Mouse (Mus musculus): ENCODE results near the gene Atp6v0b. TPM values are rescaled to one million over a fixed set of nuclear protein-coding genes. Genes with fewer than 3 reads are reported as not detected.

Gene Atp6v0b
- polyA plus RNA-seq, 1 experiment from 2014 or later = 150 TPM

DNA sequence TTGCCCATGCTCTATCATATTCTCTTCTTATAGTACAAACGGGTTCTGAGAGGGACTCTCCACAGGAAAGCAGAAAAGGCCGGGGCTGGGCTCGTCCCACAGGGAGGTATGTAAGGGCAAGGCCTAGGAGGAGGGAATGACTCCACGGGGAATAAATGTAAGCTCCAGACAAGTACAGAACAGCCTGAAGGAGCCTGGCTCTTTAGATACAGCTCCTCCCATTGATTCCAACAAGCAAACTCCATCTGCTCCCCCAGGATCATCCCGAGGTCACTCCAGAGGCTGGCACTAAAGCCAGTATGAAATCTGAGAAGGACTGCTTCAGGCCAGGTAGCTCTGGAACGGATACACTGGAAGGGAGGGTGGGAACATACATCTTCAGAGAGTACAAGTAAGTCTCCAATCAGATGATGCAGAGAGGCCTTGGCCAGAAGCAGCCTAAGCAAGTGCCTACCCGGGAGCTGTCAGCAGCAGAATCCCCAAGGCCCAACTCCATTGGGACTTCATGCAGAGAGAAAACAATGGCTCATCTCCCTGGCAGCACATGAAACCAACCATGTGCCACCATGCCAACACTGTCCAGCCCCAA, 25.6 kb upstream of the Atp6v0b start:
- Histone ChIP-seq H3K4me3 (ENCODE audit: low read depth, low read length) (0 out of 2 replicates have a peak overlapping the region, but pooled peaks have one; percentile 81), H3K36me3 (ENCODE audit: insufficient read depth) (peaks cover 26% of the 10 kb centered on the region), H3K27me3 (ENCODE audit: insufficient read depth, low read length) (no peaks in the 10 kb centered on the region), H3K9me3 (ENCODE audit: low read depth, low read length) (no peaks in the 10 kb centered on the region), H3K4me1 (ENCODE audit: insufficient read depth) (peaks cover 19% of the 10 kb centered on the region), H3K9ac (no peak overlapping the region; the same call in 1 of the 2 replicates), H3K4me2 (peak overlapping the region; percentile 99), H3K27ac (ENCODE audit: low read depth) (no peak overlapping the region)
- DNase-seq (no peak), ATAC-seq (ENCODE audit: insufficient read depth) (no peak)
- 55% methylated on average over 7 of the region's 7 CpGs for WGBS
- no peak for TF ChIP-seq CTCF (IDR thresholded peaks at IDR 0.05; ENCODE audit: low read depth)

DNA sequence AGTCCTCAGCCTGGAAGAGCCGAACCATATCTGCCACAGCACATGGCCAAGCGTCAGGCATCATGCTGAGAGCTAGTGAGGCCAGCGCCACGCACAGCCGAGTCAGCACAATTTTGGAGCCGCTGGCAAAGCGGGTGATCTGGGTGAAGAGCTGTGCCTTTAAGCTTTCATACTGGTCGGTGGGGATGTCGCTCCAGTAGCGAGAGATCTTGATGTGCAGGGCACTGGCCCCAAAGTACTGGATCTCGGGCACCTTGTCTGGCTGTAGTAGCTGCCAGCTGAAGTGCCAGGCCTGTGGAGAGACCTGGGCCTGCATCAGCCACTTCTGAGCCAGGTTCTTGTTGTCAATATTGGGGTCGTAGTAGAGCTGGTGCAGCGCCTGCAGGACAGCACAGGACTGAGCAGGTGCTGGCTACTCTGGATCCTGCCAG, 25.0 kb upstream of the Atp6v0b start:
- TF ChIP-seq CTCF (IDR thresholded peaks at IDR 0.05; ENCODE audit: low read depth) = no peak
- H3K4me1 ChIP-seq (ENCODE audit: insufficient read depth) = peaks cover 19% of the 10 kb centered on the region
- no peak overlapping the region for H3K4me2 ChIP-seq
- no peak for ATAC-seq (ENCODE audit: insufficient read depth)
- no peak overlapping the region for H3K4me3 ChIP-seq (ENCODE audit: low read depth, low read length)
- H3K27me3 ChIP-seq (ENCODE audit: insufficient read depth, low read length) = no peaks in the 10 kb centered on the region
- WGBS = 90% methylated on average over 13 of the region's 13 CpGs
- H3K27ac ChIP-seq (ENCODE audit: low read depth) = no peak overlapping the region
- H3K9ac ChIP-seq = no peak overlapping the region
- DNase-seq = no peak
- no peaks in the 10 kb centered on the region for H3K9me3 ChIP-seq (ENCODE audit: low read depth, low read length)
- H3K36me3 ChIP-seq (ENCODE audit: insufficient read depth) = peaks cover 30% of the 10 kb centered on the region

- H3K9me3 ChIP-seq (ENCODE audit: low read depth, low read length) = no peaks in the 10 kb centered on the region
- H3K4me1 ChIP-seq (ENCODE audit: insufficient read depth) = peaks cover 16% of the 10 kb centered on the region
- H3K9ac ChIP-seq = no peak overlapping the region
- no peaks in the 10 kb centered on the region for H3K27me3 ChIP-seq (ENCODE audit: insufficient read depth, low read length)
- H3K36me3 ChIP-seq (ENCODE audit: insufficient read depth) = peaks cover 57% of the 10 kb centered on the region
- TF ChIP-seq CTCF (IDR thresholded peaks at IDR 0.05; ENCODE audit: low read depth) = no peak
- WGBS = 74% methylated on average over 8 of the region's 8 CpGs
- H3K27ac ChIP-seq (ENCODE audit: low read depth) = no peak overlapping the region
- no peak overlapping the region for H3K4me3 ChIP-seq (ENCODE audit: low read depth, low read length)
- DNase-seq = no peak
- ATAC-seq (ENCODE audit: insufficient read depth) = no peak
- no peak overlapping the region for H3K4me2 ChIP-seq
These were observed 21.8 kb upstream of the Atp6v0b start for GRCm38 (mm10) chr4:117908834-117909453.

- H3K4me1 ChIP-seq (ENCODE audit: insufficient read depth) = 0 out of 2 replicates have a peak, but pooled peaks cover 3% of the 10 kb centered on the region
- ATAC-seq (ENCODE audit: insufficient read depth) = peak; percentile 63
- no peak overlapping the region for H3K4me3 ChIP-seq (ENCODE audit: low read depth, low read length)
- H3K9me3 ChIP-seq (ENCODE audit: low read depth, low read length) = no peaks in the 10 kb centered on the region
- 55% methylated on average over 3 of the region's 3 CpGs for WGBS
- no peak overlapping the region for H3K4me2 ChIP-seq
- H3K27me3 ChIP-seq (ENCODE audit: insufficient read depth, low read length) = no peaks in the 10 kb centered on the region
- peaks cover 73% of the 10 kb centered on the region for H3K36me3 ChIP-seq (ENCODE audit: insufficient read depth)
- H3K27ac ChIP-seq (ENCODE audit: low read depth) = 0 out of 2 replicates have a peak overlapping the region, but pooled peaks have one; percentile 12
- peak; percentile 69 for DNase-seq
- no peak for TF ChIP-seq CTCF (IDR thresholded peaks at IDR 0.05; ENCODE audit: low read depth)
- H3K9ac ChIP-seq = no peak overlapping the region
These were observed 19.1 kb upstream of the Atp6v0b start for GRCm38 (mm10) chr4:117906196-117906595.

DNA sequence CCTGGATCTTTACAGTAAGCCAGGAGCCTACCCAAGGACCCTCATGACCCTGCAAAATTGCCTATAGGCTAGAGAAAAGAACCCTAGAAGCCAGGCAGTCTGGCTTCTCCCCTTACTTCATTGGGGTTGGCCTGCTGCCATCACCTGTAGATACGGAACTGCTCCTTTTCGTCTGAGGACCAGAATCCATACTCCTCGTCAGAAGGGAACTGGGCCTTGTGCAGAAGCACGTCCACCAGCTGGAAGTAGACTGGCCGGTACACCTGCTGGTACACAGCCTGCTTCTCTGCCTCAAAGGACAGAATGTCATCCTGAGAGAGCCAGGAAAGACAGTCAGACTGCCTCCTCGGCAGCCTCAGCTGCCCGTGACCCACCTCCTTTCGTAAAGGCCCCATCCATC, 17.6 kb upstream of the Atp6v0b start:
- Histone ChIP-seq H3K9me3 (ENCODE audit: low read depth, low read length) (no peaks in the 10 kb centered on the region), H3K4me1 (ENCODE audit: insufficient read depth) (0 out of 2 replicates have a peak, but pooled peaks cover 3% of the 10 kb centered on the region), H3K9ac (no peak overlapping the region), H3K27me3 (ENCODE audit: insufficient read depth, low read length) (no peaks in the 10 kb centered on the region), H3K27ac (ENCODE audit: low read depth) (no peak overlapping the region), H3K4me3 (ENCODE audit: low read depth, low read length) (no peak overlapping the region), H3K36me3 (ENCODE audit: insufficient read depth) (peaks cover 77% of the 10 kb centered on the region), H3K4me2 (no peak overlapping the region)
- 87% methylated on average over 8 of the region's 8 CpGs for WGBS
- no peak for TF ChIP-seq CTCF (IDR thresholded peaks at IDR 0.05; ENCODE audit: low read depth)
- ATAC-seq (ENCODE audit: insufficient read depth) (no peak), DNase-seq (no peak)

DNA sequence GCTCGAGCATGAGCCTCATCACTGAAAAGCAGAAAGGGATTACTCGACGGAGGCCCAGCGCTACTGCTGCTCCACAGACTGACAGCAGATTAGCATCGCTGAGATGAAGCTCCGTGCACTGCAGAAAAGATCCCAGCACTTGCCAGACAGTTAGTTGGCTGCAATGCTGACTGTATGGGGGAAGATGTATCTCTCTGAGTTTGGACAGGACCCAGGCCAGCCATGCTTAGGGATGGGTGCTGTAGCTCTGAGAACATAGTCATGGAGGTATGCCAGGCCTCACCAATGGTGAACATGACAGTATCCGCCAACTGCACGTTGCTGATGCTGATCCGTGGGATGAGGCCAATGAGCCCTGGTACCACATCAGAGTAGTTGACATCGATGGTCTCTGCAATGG, 17.0 kb upstream of the Atp6v0b start:
- Histone ChIP-seq H3K9me3 (ENCODE audit: low read depth, low read length) (no peaks in the 10 kb centered on the region), H3K27ac (ENCODE audit: low read depth) (no peak overlapping the region), H3K4me3 (ENCODE audit: low read depth, low read length) (no peak overlapping the region), H3K27me3 (ENCODE audit: insufficient read depth, low read length) (no peaks in the 10 kb centered on the region), H3K9ac (no peak overlapping the region), H3K4me1 (ENCODE audit: insufficient read depth) (0 out of 2 replicates have a peak, but pooled peaks cover 3% of the 10 kb centered on the region), H3K4me2 (no peak overlapping the region), H3K36me3 (ENCODE audit: insufficient read depth) (peaks cover 83% of the 10 kb centered on the region)
- 85% methylated on average over 10 of the region's 10 CpGs for WGBS
- ATAC-seq (ENCODE audit: insufficient read depth) = no peak
- no peak for DNase-seq
- no peak for TF ChIP-seq CTCF (IDR thresholded peaks at IDR 0.05; ENCODE audit: low read depth)

GRCm38 (mm10) chr4:117898111-117898510, 11.0 kb upstream of the Atp6v0b start:
- no peak for DNase-seq
- no peak overlapping the region for H3K27ac ChIP-seq (ENCODE audit: low read depth)

More at GRCm38 (mm10) chr4:117898111-117898510, 11.0 kb upstream of the Atp6v0b start:
- no peak overlapping the region for H3K9ac ChIP-seq
- ATAC-seq (ENCODE audit: insufficient read depth) = no peak
- no peaks in the 10 kb centered on the region for H3K4me1 ChIP-seq (ENCODE audit: insufficient read depth)
- H3K27me3 ChIP-seq (ENCODE audit: insufficient read depth, low read length) = no peaks in the 10 kb centered on the region
- no peak for TF ChIP-seq CTCF (IDR thresholded peaks at IDR 0.05; ENCODE audit: low read depth)
- no peak overlapping the region for H3K4me2 ChIP-seq
- peaks cover 84% of the 10 kb centered on the region for H3K36me3 ChIP-seq (ENCODE audit: insufficient read depth)
- WGBS = 73% methylated on average over 3 of the region's 3 CpGs
- H3K9me3 ChIP-seq (ENCODE audit: low read depth, low read length) = no peaks in the 10 kb centered on the region
- no peak overlapping the region for H3K4me3 ChIP-seq (ENCODE audit: low read depth, low read length)

Data from lung, embryonic 14.5 days (tissue).